Mouse (Mus musculus) small intestine, adult 2 months (tissue): ENCODE data around the gene Sipa1l1.

Experiments used
- CTCF ChIP-seq: fragments of 200-500 bp; IDR thresholded peaks from 2 replicates; pipeline ENCODE4 v1.5.1; 2012; ENCODE audit warnings: low read depth, mild to moderate bottlenecking, control low read depth, inconsistent platforms, low read length, moderate library complexity, mixed read lengths; ENCODE audit not compliant: insufficient replicate concordance, insufficient read length; ENCODE audit errors: extremely low read depth
- POLR2A ChIP-seq: fragments of 200-500 bp; IDR thresholded peaks from 2 replicates; pipeline ENCODE4 v1.6.1; 2012; ENCODE audit warnings: low read depth, mild to moderate bottlenecking, control low read depth, inconsistent platforms, low read length, moderate library complexity

- TF ChIP-seq POLR2A (no peak), CTCF (no peak)
These were observed 30.2 kb downstream of the Sipa1l1 start for GRCm38 (mm10) chr12:82199286-82199685.
